Mouse (Mus musculus) neural tube, embryonic 12.5 days (tissue): ENCODE results near the gene Dscaml1. TPM values are rescaled to one million over a fixed set of nuclear protein-coding genes. Genes with fewer than 3 reads are reported as not detected.

Source experiments
- ATAC-seq: fragments of 200-750 bp; cut with Nextera tagmentation; 2 replicates; pipeline ENCODE4 v1.8.0; 2017; ENCODE audit warnings: low read depth, mild to moderate bottlenecking, moderate TSS enrichment, moderate library complexity; ENCODE audit not compliant: low FRiP score
- H3K27ac ChIP-seq: fragments of 300-500 bp; sonication (generic); 2 replicates; pipeline ENCODE4 v1.5.1; 2016
- H3K27me3 ChIP-seq: fragments of 300-500 bp; sonication (generic); replicated peaks from 2 replicates; pipeline ENCODE4 v1.6.1; 2016; ENCODE audit warnings: mild to moderate bottlenecking
- H3K36me3 ChIP-seq: fragments of 300-500 bp; sonication (generic); 2 replicates; pipeline ENCODE4 v1.6.1; 2016; ENCODE audit warnings: mild to moderate bottlenecking
- H3K4me1 ChIP-seq: fragments of 300-500 bp; sonication (generic); 2 replicates; pipeline ENCODE4 v1.6.1; 2016
- H3K4me2 ChIP-seq: fragments of 300-500 bp; sonication (generic); replicated peaks from 2 replicates; pipeline ENCODE4 v1.6.1; 2016; ENCODE audit warnings: mild to moderate bottlenecking
- H3K4me3 ChIP-seq: fragments of 300-500 bp; sonication (generic); 2 replicates; pipeline ENCODE4 v1.5.1; 2016
- H3K9ac ChIP-seq: fragments of 300-500 bp; sonication (generic); 2 replicates; pipeline ENCODE4 v1.6.1; 2016; ENCODE audit warnings: mild to moderate bottlenecking
- H3K9me3 ChIP-seq: fragments of 300-500 bp; sonication (generic); 2 replicates; pipeline ENCODE4 v1.6.1; 2016; ENCODE audit warnings: mild to moderate bottlenecking
- WGBS: fragments of 180-500 bp; shearing (Covaris S2); methylation state at CpG from one replicate; pipeline ENCODE4 v1.1.7; 2016; 5-methylcytosine and 5-hydroxymethylcytosine counted together
- polyA plus RNA-seq: library from polyadenylated mRNA; unstranded; fragments of >200 nt; fragmentation: Nextera tagmentation; extraction: Ambion mirVana; gene quantifications from 2 replicates; pipeline ENCODE4 v1.2.1, GENCODE M21; 2016

The Dscaml1 gene
- polyA plus RNA-seq, 1 experiment from 2014 or later, result 6.5 TPM

- ATAC-seq, result no peak
- peaks cover 30% of the 10 kb centered on the region for H3K36me3 ChIP-seq
- H3K9ac ChIP-seq, result no peak overlapping the region
- H3K27me3 ChIP-seq, result no peaks in the 10 kb centered on the region
- no peaks in the 10 kb centered on the region for H3K4me1 ChIP-seq
- H3K9me3 ChIP-seq, result no peaks in the 10 kb centered on the region
- H3K4me2 ChIP-seq, result no peak overlapping the region
- no peak overlapping the region for H3K27ac ChIP-seq
- no peak overlapping the region for H3K4me3 ChIP-seq
- WGBS, result 80% methylated on average over 8 of the region's 8 CpGs
Measured at GRCm38 (mm10) chr9:45791456-45792142, 365.2 kb downstream of the Dscaml1 start.

GRCm38 (mm10) chr9:45792235-45792634 lies 365.8 kb downstream of the Dscaml1 start:
- H3K27me3 ChIP-seq, result no peaks in the 10 kb centered on the region
- H3K4me1 ChIP-seq, result no peaks in the 10 kb centered on the region
- 89% methylated on average over 1 of the region's 1 CpGs for whole genome bisulfite sequencing
- ATAC-seq, result no peak
- H3K9me3 ChIP-seq, result no peaks in the 10 kb centered on the region
- no peak overlapping the region for H3K4me3 ChIP-seq
- no peak overlapping the region for H3K27ac ChIP-seq
- H3K36me3 ChIP-seq, result peaks cover 26% of the 10 kb centered on the region
- H3K9ac ChIP-seq, result no peak overlapping the region
- no peak overlapping the region for H3K4me2 ChIP-seq

GRCm38 (mm10) chr9:45793697-45794096 lies 367.3 kb downstream of the Dscaml1 start:
- no peaks in the 10 kb centered on the region for H3K9me3 ChIP-seq
- no peak overlapping the region for H3K27ac ChIP-seq
- peaks cover 9% of the 10 kb centered on the region; the same call in 1 of the 2 replicates for H3K4me1 ChIP-seq
- H3K27me3 ChIP-seq, result no peaks in the 10 kb centered on the region
- H3K36me3 ChIP-seq, result peaks cover 24% of the 10 kb centered on the region
- ATAC-seq, result no peak
- no peak overlapping the region for H3K4me3 ChIP-seq
- H3K9ac ChIP-seq, result no peak overlapping the region
- 82% methylated on average over 6 of the region's 6 CpGs for WGBS
- H3K4me2 ChIP-seq, result no peak overlapping the region

GRCm38 (mm10) chr9:45795722-45796121 lies 369.3 kb downstream of the Dscaml1 start:
- no peak overlapping the region for H3K4me2 ChIP-seq
- 88% methylated on average over 5 of the region's 5 CpGs for WGBS
- peaks cover 22% of the 10 kb centered on the region for H3K36me3 ChIP-seq
- H3K27ac ChIP-seq, result no peak overlapping the region
- no peak overlapping the region for H3K4me3 ChIP-seq
- no peak for ATAC-seq
- no peaks in the 10 kb centered on the region for H3K27me3 ChIP-seq
- H3K9ac ChIP-seq, result no peak overlapping the region
- peaks cover 16% of the 10 kb centered on the region; the same call in 1 of the 2 replicates for H3K4me1 ChIP-seq
- H3K9me3 ChIP-seq, result no peaks in the 10 kb centered on the region

DNA sequence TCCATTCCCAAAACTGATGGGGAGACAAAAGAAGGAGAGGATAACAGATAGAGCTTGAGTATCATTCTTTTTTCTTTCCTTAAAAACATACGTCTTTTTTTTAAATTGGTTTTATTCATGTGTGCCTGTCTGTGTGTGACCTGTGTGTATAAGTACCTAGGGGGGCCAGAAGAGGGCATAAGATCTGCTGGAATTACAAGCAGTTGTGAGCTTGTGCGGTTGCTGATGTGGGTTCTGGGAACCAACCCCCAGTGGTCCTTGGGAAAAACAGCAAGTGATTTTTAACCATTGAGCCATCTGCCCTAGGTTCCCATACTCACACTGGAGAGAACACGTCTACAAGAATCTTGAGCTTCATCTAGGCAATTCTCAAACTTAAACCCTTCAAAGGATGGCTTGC lies 370.8 kb downstream of the Dscaml1 start:
- H3K4me1 ChIP-seq, result peaks cover 16% of the 10 kb centered on the region; the same call in 1 of the 2 replicates
- H3K4me2 ChIP-seq, result no peak overlapping the region
- no peak overlapping the region for H3K9ac ChIP-seq
- 88% methylated on average over 3 of the region's 3 CpGs for WGBS
- no peak overlapping the region for H3K27ac ChIP-seq
- no peaks in the 10 kb centered on the region for H3K27me3 ChIP-seq
- no peaks in the 10 kb centered on the region for H3K9me3 ChIP-seq
- ATAC-seq, result no peak
- peaks cover 26% of the 10 kb centered on the region for H3K36me3 ChIP-seq
- no peak overlapping the region for H3K4me3 ChIP-seq

DNA sequence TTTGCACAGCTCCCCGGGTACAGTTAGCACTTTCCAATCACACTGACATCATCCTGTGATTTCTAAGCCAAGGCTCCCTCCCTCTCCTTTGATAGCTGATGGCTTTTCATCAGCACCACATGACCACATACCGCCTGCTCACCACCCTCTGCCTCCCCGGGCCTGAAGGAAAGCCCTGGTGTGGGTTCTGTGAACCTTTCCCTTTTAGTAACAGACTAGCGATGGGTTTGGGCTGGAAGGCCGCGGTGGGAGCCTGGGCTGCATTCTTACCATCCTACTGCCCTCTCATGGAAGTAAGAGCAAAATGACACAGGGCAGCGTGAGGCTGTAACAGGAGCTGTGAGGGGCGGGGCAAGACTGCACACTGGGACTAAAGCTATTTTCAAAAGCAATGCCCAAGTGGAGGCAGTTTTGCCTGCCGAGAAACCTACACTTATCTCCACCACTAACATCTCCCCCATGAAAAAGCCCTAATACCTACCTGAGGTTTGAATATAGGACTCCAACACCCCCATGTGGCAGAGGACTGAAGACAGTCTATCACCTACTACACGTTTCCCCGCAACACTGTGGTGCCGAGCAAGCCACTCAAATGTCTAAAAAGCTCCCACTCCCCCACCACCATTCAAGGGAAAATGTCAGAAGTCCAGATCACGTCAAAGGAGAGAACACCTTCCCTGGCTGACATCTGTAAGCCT lies 372.2 kb downstream of the Dscaml1 start:
- WGBS, result 21% methylated on average over 13 of the region's 13 CpGs
- no peak overlapping the region; the same call in 1 of the 2 replicates for H3K4me2 ChIP-seq
- H3K9me3 ChIP-seq, result no peaks in the 10 kb centered on the region
- peaks cover 24% of the 10 kb centered on the region for H3K36me3 ChIP-seq
- H3K9ac ChIP-seq, result no peak overlapping the region
- no peak overlapping the region for H3K27ac ChIP-seq
- peaks cover 16% of the 10 kb centered on the region; the same call in 1 of the 2 replicates for H3K4me1 ChIP-seq
- no peaks in the 10 kb centered on the region for H3K27me3 ChIP-seq
- no peak for ATAC-seq
- no peak overlapping the region for H3K4me3 ChIP-seq

DNA sequence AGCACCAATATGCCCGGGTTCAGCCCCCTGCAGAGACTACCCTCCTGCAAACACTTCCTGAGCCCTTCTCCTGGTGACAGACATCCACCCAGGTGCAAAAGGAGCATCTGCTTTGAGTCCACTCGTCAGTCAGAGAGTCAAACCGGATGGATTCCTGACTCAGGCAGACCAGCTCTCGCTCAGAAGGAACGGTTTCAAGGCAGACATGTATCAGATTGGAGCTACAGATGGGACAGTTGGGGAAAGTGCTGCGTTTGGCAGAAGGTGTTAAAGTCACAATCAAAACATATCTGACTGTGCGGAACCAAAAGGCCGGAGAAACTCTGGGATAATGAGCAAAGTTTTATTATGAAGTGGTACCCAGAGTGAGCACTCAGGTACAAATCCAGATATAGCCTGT lies 373.0 kb downstream of the Dscaml1 start:
- ATAC-seq, result no peak
- Histone ChIP-seq H3K27ac (no peak overlapping the region), H3K4me3 (no peak overlapping the region), H3K9ac (no peak overlapping the region), H3K4me2 (no peak overlapping the region), H3K4me1 (peaks cover 16% of the 10 kb centered on the region; the same call in 1 of the 2 replicates), H3K9me3 (no peaks in the 10 kb centered on the region), H3K27me3 (no peaks in the 10 kb centered on the region), H3K36me3 (peaks cover 18% of the 10 kb centered on the region)
- WGBS, result 82% methylated on average over 8 of the region's 8 CpGs

Other genes with a start within 250 kb of the Dscaml1 start
- not detected in 2 replicates for gene BC049352, start 244.6 kb upstream of the Dscaml1 start, polyA plus RNA-seq
- 0.08 TPM in 1 of 2 replicates, not detected in the other for gene Tmprss4, start 222.5 kb upstream of the Dscaml1 start, polyA plus RNA-seq
- gene Il10ra, start 157.5 kb upstream of the Dscaml1 start, polyA plus RNA-seq, result 0.72 and 1.2 TPM in 2 replicates
- gene Tmprss13, start 107.5 kb upstream of the Dscaml1 start, polyA plus RNA-seq, result 0.05 and 0.10 TPM in 2 replicates
- 186 and 199 TPM in 2 replicates for gene Fxyd6, start 56.4 kb upstream of the Dscaml1 start, polyA plus RNA-seq
- 1.8 and 2.2 TPM in 2 replicates for gene Fxyd2, start 27.0 kb upstream of the Dscaml1 start, polyA plus RNA-seq